Mouse (Mus musculus) cerebellum, adult 2 months (tissue): ENCODE data around the gene Sp100. TPM values are rescaled to one million over a fixed set of nuclear protein-coding genes. Genes with fewer than 3 reads are reported as not detected.

Source experiments
- DNase-seq, 2 experiments: peaks; one replicate each; pipeline ENCODE4 v3.0.0; 2021
- H3K27ac ChIP-seq: fragments of 200-500 bp; 2 replicates; pipeline ENCODE4 v1.5.1; 2012; ENCODE audit warnings: low read length, control low read depth, inconsistent platforms; ENCODE audit not compliant: insufficient read depth
- H3K27me3 ChIP-seq: fragments of 200-500 bp; 2 replicates; pipeline ENCODE4 v1.6.1; 2012; ENCODE audit warnings: inconsistent platforms, mild to moderate bottlenecking, low read length, moderate library complexity; ENCODE audit not compliant: control insufficient read depth, insufficient read depth
- H3K4me1 ChIP-seq: fragments of 200-500 bp; 2 replicates; pipeline ENCODE4 v1.6.1; 2011; ENCODE audit warnings: low read length; ENCODE audit not compliant: control insufficient read depth, insufficient read depth
- H3K4me3 ChIP-seq: fragments of 200-500 bp; replicated peaks from 2 replicates; pipeline ENCODE3; 2011; ENCODE audit warnings: mild to moderate bottlenecking, low read depth, low read length, control low read depth; ENCODE audit not compliant: insufficient read depth
- CTCF ChIP-seq: fragments of 200-500 bp; IDR thresholded peaks from 2 replicates; pipeline ENCODE4 v1.5.1; 2011; ENCODE audit warnings: low read depth, mild to moderate bottlenecking, control low read depth, low read length, moderate library complexity, borderline replicate concordance; ENCODE audit not compliant: insufficient read depth
- POLR2A ChIP-seq: fragments of 200-500 bp; IDR thresholded peaks from 2 replicates; pipeline ENCODE4 v1.6.1; 2011; ENCODE audit warnings: low read length, control low read depth, borderline replicate concordance; ENCODE audit not compliant: insufficient read depth
- WGBS: fragments of 180-500 bp; shearing (Covaris S2); methylation state at CpG from one replicate; pipeline ENCODE4 v1.1.7; 2018; 5-methylcytosine and 5-hydroxymethylcytosine counted together
- polyA plus RNA-seq: library from polyadenylated mRNA; depleted of rRNA; stranded (reverse); fragments of >200 nt; gene quantifications from 2 replicates; pipeline ENCODE4 v1.2.3, GENCODE M21; 2012; rRNA removed

Gene Sp100
- polyA plus RNA-seq, 1 experiment: 4.7 TPM

GRCm38 (mm10) chr1:85750650-85751049, 100.9 kb downstream of the Sp100 start:
- WGBS: 84% methylated on average over 4 of the region's 4 CpGs
- no peak for TF ChIP-seq POLR2A
- no peak for TF ChIP-seq CTCF
- DNase-seq: no peak

GRCm38 (mm10) chr1:85751494-85751893, 101.7 kb downstream of the Sp100 start:
- no peak overlapping the region for H3K27ac ChIP-seq
- no peak for DNase-seq
- WGBS: 29% methylated on average over 6 of the region's 6 CpGs
- TF ChIP-seq CTCF (no peak), POLR2A (no peak)
- H3K4me3 ChIP-seq: no peak overlapping the region
- H3K27me3 ChIP-seq: no peaks in the 10 kb centered on the region
- H3K4me1 ChIP-seq: no peaks in the 10 kb centered on the region

More at GRCm38 (mm10) chr1:85750650-85751049, 100.9 kb downstream of the Sp100 start:
- H3K27me3 ChIP-seq: no peaks in the 10 kb centered on the region
- no peak overlapping the region for H3K27ac ChIP-seq
- no peaks in the 10 kb centered on the region for H3K4me1 ChIP-seq
- no peak overlapping the region for H3K4me3 ChIP-seq

- no peak for DNase-seq
- no peak for TF ChIP-seq CTCF
- Histone ChIP-seq H3K4me1 (no peaks in the 10 kb centered on the region), H3K27me3 (no peaks in the 10 kb centered on the region), H3K4me3 (no peak overlapping the region), H3K27ac (no peak overlapping the region)
- 71% methylated on average over 11 of the region's 11 CpGs for WGBS
Measured at GRCm38 (mm10) chr1:85751932-85752680, 102.3 kb downstream of the Sp100 start.

- WGBS: 61% methylated on average over 6 of the region's 6 CpGs
- no peaks in the 10 kb centered on the region for H3K27me3 ChIP-seq
- H3K4me3 ChIP-seq: no peak overlapping the region
- no peak for DNase-seq
- no peak overlapping the region for H3K27ac ChIP-seq
- no peaks in the 10 kb centered on the region for H3K4me1 ChIP-seq
- TF ChIP-seq POLR2A (no peak), CTCF (no peak)
Measured at GRCm38 (mm10) chr1:85757531-85758230, 107.9 kb downstream of the Sp100 start.

GRCm38 (mm10) chr1:85758231-85758968, 108.6 kb downstream of the Sp100 start:
- Histone ChIP-seq H3K27ac (no peak overlapping the region), H3K4me3 (no peak overlapping the region), H3K27me3 (no peaks in the 10 kb centered on the region), H3K4me1 (no peaks in the 10 kb centered on the region)
- DNase-seq: no peak
- 35% methylated on average over 14 of the region's 14 CpGs for WGBS
- TF ChIP-seq CTCF (no peak), POLR2A (no peak)

GRCm38 (mm10) chr1:85758969-85759293, 109.1 kb downstream of the Sp100 start:
- H3K27ac ChIP-seq: no peak overlapping the region
- H3K4me3 ChIP-seq: no peak overlapping the region
- TF ChIP-seq POLR2A: no peak
- no peak for TF ChIP-seq CTCF
- DNase-seq: no peak
- 14% methylated on average over 1 of the region's 1 CpGs for WGBS
- H3K27me3 ChIP-seq: no peaks in the 10 kb centered on the region
- H3K4me1 ChIP-seq: no peaks in the 10 kb centered on the region

Other genes with a start within 250 kb of the Sp100 start
- gene G530012D18Rik, start 74.3 kb upstream of the Sp100 start, polyA plus RNA-seq: not detected in 2 replicates
- gene Sp110, start 51.2 kb upstream of the Sp100 start, polyA plus RNA-seq: 0.93 and 1.5 TPM in 2 replicates
- gene Sp140, start 49.6 kb upstream of the Sp100 start, polyA plus RNA-seq: 0.65 and 0.85 TPM in 2 replicates
- gene A630001G21Rik, start 128.7 kb downstream of the Sp100 start, polyA plus RNA-seq: 0.30 and 0.49 TPM in 2 replicates
- 121 and 127 TPM in 2 replicates for gene Cab39, start 143.5 kb downstream of the Sp100 start, polyA plus RNA-seq
- 533 and 557 TPM in 2 replicates for gene Itm2c, start 244.3 kb downstream of the Sp100 start, polyA plus RNA-seq